Mouse (Mus musculus) MEL (cell line): ENCODE data around the gene Rell1. TPM values are rescaled to one million over a fixed set of nuclear protein-coding genes. Genes with fewer than 3 reads are reported as not detected.

Experiments used
- DNase-seq: peaks from one replicate; pipeline ENCODE4 v3.0.0; 2011; ENCODE audit warnings: low read depth, low spot score
- H3K27ac ChIP-seq: 2 replicates; pipeline ENCODE4 v1.5.1; 2012; ENCODE audit warnings: low read depth, mild to moderate bottlenecking, control low read depth, low read length, moderate library complexity; ENCODE audit not compliant: control insufficient read depth
- H3K27me3 ChIP-seq, 2 experiments: fragments of 150-350 bp in 1 of 2; sonication (generic) in 1 of 2; 2 replicates each; pipeline ENCODE4 v1.6.1; 2012; ENCODE audit warnings: low read length in 2 of 2, mild to moderate bottlenecking in 2 of 2, improper control_type of control experiment in 1 of 2, moderate library complexity in 1 of 2; ENCODE audit not compliant: insufficient read depth in 2 of 2, control insufficient read depth in 1 of 2
- H3K36me3 ChIP-seq, 2 experiments: 2 replicates each; pipeline ENCODE4 v1.6.1; 2012 to 2014; ENCODE audit warnings: low read length in 2 of 2, improper control_type of control experiment in 1 of 2, inconsistent platforms in 1 of 2, mild to moderate bottlenecking in 1 of 2; ENCODE audit not compliant: insufficient read depth in 2 of 2, control insufficient read depth in 1 of 2
- H3K4me1 ChIP-seq, 2 experiments: fragments of 150-350 bp in 1 of 2; sonication (generic) in 1 of 2; 2 replicates each; pipeline ENCODE4 v1.6.1; 2012; ENCODE audit warnings: low read length in 2 of 2, improper control_type of control experiment in 1 of 2, mild to moderate bottlenecking in 1 of 2; ENCODE audit not compliant: insufficient read depth in 2 of 2, control insufficient read depth in 1 of 2
- H3K4me3 ChIP-seq, 2 experiments: fragments of 150-350 bp in 1 of 2; sonication (generic) in 1 of 2; 2 replicates each; pipeline ENCODE4 v1.5.1; 2012; ENCODE audit warnings: low read depth in 2 of 2, low read length in 2 of 2, mild to moderate bottlenecking in 2 of 2, moderate library complexity in 2 of 2, control low read depth in 1 of 2, improper control_type of control experiment in 1 of 2; ENCODE audit not compliant: control insufficient read depth in 1 of 2, insufficient read depth in 1 of 2
- H3K79me2 ChIP-seq: 2 replicates; pipeline ENCODE4 v1.6.1; 2012; ENCODE audit warnings: mild to moderate bottlenecking, low read length, moderate library complexity; ENCODE audit not compliant: control insufficient read depth, poor library complexity, insufficient read depth
- H3K9ac ChIP-seq: 2 replicates; pipeline ENCODE4 v1.6.1; 2012; ENCODE audit warnings: low read depth, mild to moderate bottlenecking, control low read depth, low read length, moderate library complexity; ENCODE audit not compliant: control insufficient read depth, poor library complexity, severe bottlenecking
- H3K9me3 ChIP-seq: fragments of 150-350 bp; sonication (generic); replicated peaks from 2 replicates; pipeline ENCODE4 v1.6.1; 2012; ENCODE audit warnings: mild to moderate bottlenecking, low read length, improper control_type of control experiment, moderate library complexity; ENCODE audit not compliant: insufficient read depth
- BHLHE40 ChIP-seq: IDR thresholded peaks from 2 replicates; pipeline ENCODE4 v1.6.1; 2012; ENCODE audit warnings: low read depth, mild to moderate bottlenecking, inconsistent platforms, low read length, improper control_type of control experiment, borderline replicate concordance
- E2F4 ChIP-seq: IDR thresholded peaks from 2 replicates; pipeline ENCODE4 v1.6.1; 2011; ENCODE audit warnings: low read depth, low read length, improper control_type of control experiment, borderline replicate concordance
- EP300 ChIP-seq, 2 experiments: IDR thresholded peaks; 2 replicates each; pipeline ENCODE4 v1.6.1; 2011; ENCODE audit warnings: improper control_type of control experiment in 2 of 2, low read length in 2 of 2, low read depth in 1 of 2, mild to moderate bottlenecking in 1 of 2
- GABPA ChIP-seq: IDR thresholded peaks from 2 replicates; pipeline ENCODE4 v1.6.1; 2012; ENCODE audit warnings: low read depth, mild to moderate bottlenecking, inconsistent platforms, low read length, improper control_type of control experiment, moderate library complexity
- GATA1 ChIP-seq: IDR thresholded peaks from 2 replicates; pipeline ENCODE4 v1.6.1; 2011; ENCODE audit warnings: low read depth, low read length, improper control_type of control experiment
- MAX ChIP-seq: IDR thresholded peaks from 2 replicates; pipeline ENCODE4 v1.6.1; 2011; ENCODE audit warnings: low read length, improper control_type of control experiment
- MXI1 ChIP-seq: IDR thresholded peaks from 2 replicates; pipeline ENCODE4 v1.6.1; 2011; ENCODE audit warnings: mild to moderate bottlenecking, low read depth, low read length, improper control_type of control experiment
- MYB ChIP-seq: IDR thresholded peaks from 2 replicates; pipeline ENCODE4 v1.6.1; 2011; ENCODE audit warnings: mild to moderate bottlenecking, low read depth, low read length, improper control_type of control experiment
- MYC ChIP-seq: IDR thresholded peaks from 2 replicates; pipeline ENCODE4 v1.6.1; 2011; ENCODE audit warnings: low read depth, mild to moderate bottlenecking, low read length, improper control_type of control experiment, moderate library complexity
- NRF1 ChIP-seq: IDR thresholded peaks from 2 replicates; pipeline ENCODE4 v1.6.1; 2014; ENCODE audit warnings: low read depth, mild to moderate bottlenecking, inconsistent platforms, low read length, improper control_type of control experiment, moderate library complexity; ENCODE audit not compliant: poor library complexity, insufficient read depth, severe bottlenecking
- RAD21 ChIP-seq: IDR thresholded peaks from 2 replicates; pipeline ENCODE4 v1.6.1; 2011; ENCODE audit warnings: mild to moderate bottlenecking, low read depth, low read length, improper control_type of control experiment
- RCOR1 ChIP-seq: IDR thresholded peaks from 2 replicates; pipeline ENCODE4 v1.6.1; 2012; ENCODE audit warnings: low read depth, mild to moderate bottlenecking, inconsistent platforms, low read length, improper control_type of control experiment
- TBP ChIP-seq: IDR thresholded peaks from 2 replicates; pipeline ENCODE4 v1.8.0; 2011; ENCODE audit warnings: low read depth, low read length, improper control_type of control experiment
- TCF12 ChIP-seq: IDR thresholded peaks from 2 replicates; pipeline ENCODE4 v1.6.1; 2014; ENCODE audit warnings: low read depth, mild to moderate bottlenecking, inconsistent platforms, low read length, improper control_type of control experiment, moderate library complexity
- USF2 ChIP-seq, 2 experiments: IDR thresholded peaks; 2 replicates each; pipeline ENCODE4 v1.6.1; 2011 to 2012; ENCODE audit warnings: improper control_type of control experiment in 2 of 2, low read length in 2 of 2, borderline replicate concordance in 1 of 2, inconsistent platforms in 1 of 2, low read depth in 1 of 2, mild to moderate bottlenecking in 1 of 2; ENCODE audit not compliant: insufficient read depth in 1 of 2
- ZC3H11A ChIP-seq: IDR thresholded peaks from 2 replicates; pipeline ENCODE4 v1.6.1; 2012; ENCODE audit warnings: low read depth, mild to moderate bottlenecking, inconsistent platforms, low read length, improper control_type of control experiment
- ZKSCAN1 ChIP-seq: IDR thresholded peaks from 2 replicates; pipeline ENCODE4 v1.6.1; 2012; ENCODE audit warnings: low read depth, mild to moderate bottlenecking, inconsistent platforms, low read length, improper control_type of control experiment, moderate library complexity
- ZMIZ1 ChIP-seq: IDR thresholded peaks from 2 replicates; pipeline ENCODE4 v1.6.1; 2012; ENCODE audit warnings: low read depth, mild to moderate bottlenecking, inconsistent platforms, low read length, improper control_type of control experiment, moderate library complexity
- ZNF384 ChIP-seq: IDR thresholded peaks from 2 replicates; pipeline ENCODE4 v1.6.1; 2012; ENCODE audit warnings: low read depth, mild to moderate bottlenecking, inconsistent platforms, low read length, improper control_type of control experiment
- polyA plus RNA-seq, 2 experiments: library from polyadenylated mRNA; stranded (reverse) in 1 of 2; unstranded in 1 of 2; fragments of >175 nt in 1 of 2; fragments of >200 nt in 1 of 2; gene quantifications; 2 replicates each; pipeline versions ENCODE4 v1.2.1 to v1.2.4; 2012; ENCODE audit warnings: low replicate concordance in 2 of 2, low read depth in 1 of 2; ENCODE audit not compliant: insufficient read length in 2 of 2, insufficient read depth in 1 of 2, missing spikeins in 1 of 2
- total RNA-seq: library from RNA; depleted of rRNA; stranded (reverse); fragments of 300-350 nt; gene quantifications from 2 replicates; pipeline ENCODE4 v1.2.3, GENCODE M21; 2012

Gene Rell1
- total and polyA plus RNA-seq, 3 experiments, result 2.2 to 5.2 TPM; not detected in 1

- Histone ChIP-seq H3K27me3 (peaks cover 0 to 1% of the 10 kb centered on the region in 2 experiments; a peak in 2 of 4 replicates), H3K27ac (no peak overlapping the region), H3K36me3 (no peaks in the 10 kb centered on the region), H3K9me3 (no peaks in the 10 kb centered on the region), H3K9ac (no peak overlapping the region), H3K79me2 (no peaks in the 10 kb centered on the region), H3K4me3 (no peak overlapping the region)
- DNase-seq, result no peak
- no peak for TF ChIP-seq BHLHE40
- TF ChIP-seq E2F4, result no peak
- no peak for TF ChIP-seq ZC3H11A
- no peak for TF ChIP-seq RCOR1
- no peak for TF ChIP-seq NRF1
- no peak for TF ChIP-seq EP300 (IDR thresholded peaks at IDR 0.05; ENCODE audit: low read depth in 1 of 2, low read length in 2 of 2)
- no peak for TF ChIP-seq TBP
- no peak for TF ChIP-seq TCF12
- TF ChIP-seq GABPA, result no peak
- TF ChIP-seq RAD21, result no peak
- no peak for TF ChIP-seq GATA1
- TF ChIP-seq MXI1, result no peak
- TF ChIP-seq MYC, result no peak
- TF ChIP-seq USF2 (IDR thresholded peaks at IDR 0.05; ENCODE audit: borderline replicate concordance in 1 of 2, insufficient read depth in 1 of 2, low read depth in 1 of 2, low read length in 2 of 2), result no peak
- no peak for TF ChIP-seq ZKSCAN1
- TF ChIP-seq, all 39 proteins: peak for 0
- no peaks in the 10 kb centered on the region; a peak in 1 of 4 replicates for H3K4me1 ChIP-seq
Measured at GRCm38 (mm10) chr5:64003302-64003701, 34.6 kb upstream of the Rell1 start.

DNA sequence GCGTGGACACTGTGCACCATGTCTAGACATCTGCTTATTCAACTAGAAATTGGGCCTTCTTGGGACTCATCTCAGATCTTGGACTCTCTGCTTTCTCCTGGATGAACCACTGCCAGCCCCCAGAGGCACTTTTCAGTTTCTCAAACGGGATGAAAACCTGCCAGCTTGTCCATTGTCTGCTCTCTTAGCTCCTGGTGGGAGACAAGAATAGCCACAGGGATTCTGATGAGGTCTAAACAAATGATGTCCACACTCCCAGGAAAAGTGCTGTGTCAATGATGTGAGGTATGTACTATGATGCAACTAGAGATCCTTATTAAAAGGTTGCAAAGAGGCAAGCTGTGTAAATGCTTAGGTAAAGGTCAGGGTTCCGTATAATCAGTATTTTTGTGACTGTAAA is 25.2 kb upstream of the Rell1 start:
- Histone ChIP-seq H3K27me3 (peaks cover 0 to 3% of the 10 kb centered on the region in 2 experiments; a peak in 2 of 4 replicates), H3K9me3 (no peaks in the 10 kb centered on the region), H3K4me1 (no peaks in the 10 kb centered on the region), H3K27ac (no peak overlapping the region), H3K4me3 (no peak overlapping the region), H3K36me3 (no peaks in the 10 kb centered on the region), H3K79me2 (no peaks in the 10 kb centered on the region), H3K9ac (no peak overlapping the region)
- DNase-seq, result no peak
- TF ChIP-seq MYB (no peak), MAX (no peak), ZMIZ1 (no peak), ZNF384 (no peak)
